Mouse (Mus musculus) retina, postnatal 1 day (tissue): Measurements from ENCODE around the gene Foxf2.

Source experiments
- DNase-seq: peaks from one replicate; pipeline ENCODE4 v3.0.0-alpha.2; 2012

Foxf2 gene

DNA sequence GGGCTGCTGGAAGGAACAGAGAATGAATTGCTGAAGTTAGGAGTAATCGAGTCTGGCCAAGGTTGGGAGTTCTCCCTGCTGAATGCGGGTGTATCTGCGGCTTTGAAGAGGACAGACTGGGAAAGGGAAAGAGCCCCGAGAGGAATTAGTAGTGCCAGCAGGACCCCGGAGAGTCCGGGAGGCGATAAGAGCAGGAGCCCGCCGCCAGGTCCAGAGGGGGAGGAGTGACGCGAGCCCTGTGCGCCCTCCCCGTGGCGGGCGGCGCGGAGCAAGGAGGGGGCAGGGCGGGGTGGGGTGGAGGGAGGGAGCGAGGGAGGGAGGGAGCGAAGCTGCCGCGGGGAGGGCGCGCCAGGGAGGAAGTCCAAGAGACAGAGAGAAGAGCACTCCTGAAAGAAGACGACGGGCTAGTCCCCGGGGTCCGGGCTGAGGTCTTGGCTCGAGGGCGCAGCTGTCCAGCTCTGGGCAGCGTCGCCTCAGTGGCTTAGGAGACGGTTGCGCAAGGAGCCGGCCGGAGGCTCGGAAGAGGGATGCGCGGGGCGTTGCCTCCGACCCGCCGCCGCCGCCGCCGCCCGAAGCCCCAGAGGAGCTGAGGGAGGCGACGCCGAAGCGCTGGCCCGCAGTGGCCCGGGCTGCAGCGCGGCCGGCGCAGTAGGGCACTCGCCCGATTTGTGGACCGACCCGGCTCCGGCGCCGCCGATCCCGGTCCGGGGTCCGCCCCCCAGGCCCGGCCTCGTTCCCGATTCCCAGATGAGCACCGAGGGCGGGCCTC lies at the start of gene Foxf2:
Gene Foxf2 (plus strand): TSS at position 484 of the 769 bp plus-strand sequence.
- peak; percentile 44 for DNase-seq

DNA sequence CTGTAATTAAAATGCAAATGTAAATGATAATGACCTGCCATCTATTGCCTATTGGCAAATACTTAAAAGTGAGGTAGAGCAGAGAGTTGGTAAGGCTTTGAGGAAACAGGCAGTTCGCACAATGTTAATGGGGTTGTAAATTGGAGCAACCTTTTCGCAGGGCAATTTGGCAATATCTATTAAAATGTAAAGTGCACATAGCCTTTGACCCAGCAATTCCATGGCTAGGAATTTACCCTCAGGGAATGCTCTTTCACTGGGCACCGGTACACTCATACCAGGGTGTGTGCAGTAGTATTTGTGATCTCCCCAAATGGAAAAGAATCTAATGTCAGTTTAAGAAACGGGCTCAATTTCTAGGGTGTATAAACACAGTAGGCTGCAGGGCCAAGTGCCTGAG lies 48.9 kb upstream of the Foxf2 start:
- DNase-seq, result no peak

DNA sequence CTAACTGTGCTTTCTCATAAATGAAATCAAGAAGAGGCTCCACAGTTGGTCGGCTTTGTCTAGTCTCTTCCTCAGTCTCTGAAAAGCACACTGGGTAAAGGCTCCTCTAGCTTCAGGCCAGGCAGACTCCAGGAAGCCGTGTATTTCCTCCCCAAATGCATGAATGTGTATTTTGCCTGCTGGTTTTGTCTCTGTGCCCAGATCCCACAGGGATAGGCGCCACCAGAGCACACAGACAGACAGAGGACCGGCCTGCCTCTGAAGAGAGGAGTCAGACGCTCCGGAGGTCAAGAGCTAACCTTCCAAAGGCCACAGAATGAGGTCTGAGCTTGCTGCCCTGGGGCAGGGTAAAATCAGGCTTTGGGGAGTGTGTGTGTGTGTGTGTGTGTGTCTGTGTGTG lies 48.0 kb upstream of the Foxf2 start:
- DNase-seq, result no peak

DNA sequence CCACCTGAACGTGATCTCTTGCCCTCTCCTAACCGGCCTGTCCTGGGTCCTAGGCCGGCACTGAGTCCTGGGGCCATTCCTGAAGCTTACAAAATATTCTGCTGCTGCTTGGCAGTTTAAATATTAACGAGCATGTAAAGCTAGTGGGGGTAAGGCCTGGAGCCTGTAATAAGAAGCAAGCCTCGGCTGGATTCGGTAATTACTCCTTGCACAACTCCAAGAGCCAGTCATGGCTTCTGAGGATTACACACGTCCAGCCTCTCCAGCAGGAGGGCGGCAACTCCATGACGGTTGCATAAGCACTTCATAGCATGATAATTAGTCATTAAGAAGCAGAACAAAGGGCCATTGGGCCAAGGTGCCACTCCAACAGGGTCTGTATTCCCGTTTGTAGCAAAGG lies 47.2 kb upstream of the Foxf2 start:
- DNase-seq, result no peak

DNA sequence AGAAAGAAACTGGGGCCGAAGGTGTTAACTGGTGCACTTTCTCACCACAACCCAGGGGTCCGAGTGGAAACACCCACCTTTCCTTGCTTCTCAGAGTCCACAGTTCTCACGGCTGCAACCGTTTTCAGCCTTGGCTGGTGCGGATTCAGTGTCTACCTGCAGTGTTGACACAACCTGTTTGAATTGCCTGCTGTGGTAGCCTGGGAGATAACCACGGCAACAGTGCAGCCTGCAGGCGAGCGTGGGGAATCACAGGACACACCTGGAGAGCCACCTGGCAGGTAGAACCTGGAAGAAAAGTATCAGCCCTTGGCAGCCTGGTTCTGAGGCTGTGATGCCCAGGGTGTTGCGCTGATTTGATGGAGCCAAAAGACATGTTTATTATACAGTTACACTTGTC lies 45.8 kb upstream of the Foxf2 start:
- DNase-seq, result no peak

DNA sequence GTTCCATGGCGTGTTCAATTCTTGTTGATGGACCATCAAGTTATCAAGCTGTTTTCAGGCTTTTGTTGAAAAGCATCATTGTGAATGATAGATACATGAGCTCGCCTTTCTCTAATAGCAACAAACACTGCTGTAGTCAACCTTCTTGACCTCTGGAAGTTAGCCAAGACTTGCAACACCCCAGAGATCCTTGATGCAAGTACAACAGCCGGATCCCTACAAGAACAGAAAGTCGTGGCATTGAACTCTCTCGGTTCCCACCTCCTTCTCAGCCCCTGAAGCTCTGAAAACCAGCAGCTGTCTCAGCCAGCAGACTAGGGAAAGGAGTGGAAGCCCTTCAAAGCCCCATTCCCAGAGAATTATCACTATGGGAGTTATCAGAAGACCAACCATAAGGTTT lies 38.3 kb upstream of the Foxf2 start:
- no peak for DNase-seq

DNA sequence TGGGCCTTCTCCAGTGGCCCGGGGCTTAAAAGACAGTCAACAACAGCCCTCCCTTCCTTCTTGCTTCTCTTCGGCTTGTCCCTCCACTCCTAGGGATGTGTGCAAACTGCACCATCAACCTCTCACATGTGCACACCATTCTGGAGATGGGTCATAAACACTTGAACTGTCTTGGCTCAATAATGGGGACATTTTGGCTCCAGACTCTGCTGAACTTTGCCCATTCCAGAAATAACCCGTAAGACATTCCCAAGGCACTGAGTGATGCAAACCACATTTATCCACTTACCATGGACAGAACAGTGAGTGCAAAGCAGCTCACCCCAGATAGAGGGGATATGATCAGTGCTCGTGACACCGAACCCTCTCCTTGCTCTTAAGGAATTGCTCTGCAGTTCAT lies 26.0 kb upstream of the Foxf2 start:
- no peak for DNase-seq

DNA sequence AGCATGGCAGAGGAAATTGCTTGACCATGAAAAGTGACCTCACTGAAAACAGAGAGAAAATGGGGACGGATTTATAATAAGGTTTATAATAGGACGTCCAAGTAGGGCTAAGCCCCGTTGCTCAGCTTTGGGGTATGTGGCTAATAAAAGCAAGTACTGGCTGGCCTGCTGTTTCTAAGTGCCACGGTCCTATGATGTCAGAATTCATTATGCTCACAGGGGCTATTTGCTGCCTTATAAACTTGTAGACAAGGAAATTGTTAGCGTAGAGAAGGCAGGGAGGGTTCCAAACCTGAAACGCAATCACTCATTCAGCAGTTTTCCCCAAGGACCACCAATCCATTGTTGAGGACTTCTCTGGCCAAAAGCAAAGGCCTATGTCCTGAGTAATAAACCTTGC lies 21.7 kb upstream of the Foxf2 start:
- no peak for DNase-seq

DNA sequence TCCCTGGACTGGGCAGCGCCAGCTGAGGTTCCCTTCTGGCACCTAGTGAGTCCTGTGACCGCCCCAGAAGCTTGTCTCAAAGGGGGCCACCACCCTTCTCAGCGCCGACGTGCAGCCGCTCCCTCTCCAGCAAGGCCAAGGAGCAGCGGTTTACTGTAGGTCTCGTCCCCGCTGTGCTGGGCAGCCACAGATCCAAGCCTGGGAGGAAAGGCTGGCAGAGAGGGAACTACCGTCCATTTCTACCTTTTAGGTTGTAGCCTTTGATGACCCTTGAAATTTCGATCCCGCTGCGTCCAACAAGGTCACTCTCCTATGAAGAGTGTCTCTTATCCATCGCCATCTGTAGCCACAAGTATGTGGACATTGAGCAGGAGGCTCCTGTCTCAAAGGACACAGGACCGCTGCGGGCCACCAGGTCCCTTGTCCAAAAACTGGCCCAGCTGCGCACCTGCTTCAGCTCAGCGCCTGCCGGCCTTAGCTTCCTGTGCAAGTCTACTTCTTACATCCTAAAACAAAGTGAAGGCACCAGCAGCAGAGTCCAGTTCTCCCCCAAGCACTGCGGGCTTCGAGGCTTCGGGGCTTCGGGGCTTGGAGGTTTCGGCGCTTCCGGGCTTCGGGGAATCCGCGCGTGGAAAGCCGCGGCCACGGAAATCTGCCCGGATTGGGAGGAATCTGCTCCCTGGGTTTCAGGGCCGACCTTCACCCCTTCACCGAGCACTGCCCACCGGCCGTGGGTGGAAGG lies 10.7 kb upstream of the Foxf2 start:
- no peak for DNase-seq

DNA sequence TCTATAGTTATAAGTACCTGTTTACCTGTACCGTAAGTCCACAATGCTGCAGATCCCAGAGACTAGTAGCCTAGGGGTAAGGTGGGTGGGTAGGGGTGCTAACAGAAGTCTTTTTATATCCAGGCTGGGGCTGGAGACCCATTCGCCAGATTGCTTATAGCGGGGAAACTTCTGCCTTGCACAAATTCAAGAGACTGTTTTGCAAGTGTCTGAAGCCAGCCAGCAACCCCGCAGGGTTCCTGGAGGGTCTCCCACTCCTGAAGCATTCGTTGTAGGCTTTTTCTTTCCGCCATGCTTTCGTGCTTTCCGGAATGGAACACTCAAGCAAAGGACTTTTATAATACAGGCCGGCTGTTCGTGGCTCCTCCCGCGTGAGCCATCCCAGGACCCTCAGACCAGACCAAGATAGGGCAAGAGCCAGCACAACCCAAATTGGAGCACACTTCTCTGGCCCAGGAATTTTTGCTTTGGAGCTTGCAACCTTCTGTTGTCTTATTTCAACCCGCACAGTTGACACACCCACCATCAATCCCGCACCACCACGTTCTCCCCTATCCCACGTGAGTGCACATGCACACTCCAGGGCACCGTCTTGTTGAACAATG lies 10.0 kb upstream of the Foxf2 start:
- no peak for DNase-seq

DNA sequence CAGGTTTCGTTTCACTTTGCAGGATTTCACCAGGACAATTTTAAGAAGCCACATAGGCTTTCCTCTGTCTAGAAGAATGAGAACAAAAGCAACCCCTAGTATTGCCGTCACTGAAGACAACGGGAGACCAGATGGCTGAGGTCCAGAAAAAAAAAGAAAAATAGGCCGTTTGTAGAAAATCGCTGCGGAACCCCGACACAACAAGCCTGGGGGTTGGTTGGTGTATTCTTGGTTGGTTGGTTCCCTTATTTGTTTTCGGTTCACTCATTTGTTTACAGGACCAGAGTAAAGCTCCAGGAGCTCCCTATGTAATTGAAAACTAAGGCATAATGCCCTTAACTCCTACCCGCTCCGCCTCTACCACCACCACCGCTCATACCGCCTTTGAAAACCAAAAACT lies 7.6 kb upstream of the Foxf2 start:
- no peak for DNase-seq

DNA sequence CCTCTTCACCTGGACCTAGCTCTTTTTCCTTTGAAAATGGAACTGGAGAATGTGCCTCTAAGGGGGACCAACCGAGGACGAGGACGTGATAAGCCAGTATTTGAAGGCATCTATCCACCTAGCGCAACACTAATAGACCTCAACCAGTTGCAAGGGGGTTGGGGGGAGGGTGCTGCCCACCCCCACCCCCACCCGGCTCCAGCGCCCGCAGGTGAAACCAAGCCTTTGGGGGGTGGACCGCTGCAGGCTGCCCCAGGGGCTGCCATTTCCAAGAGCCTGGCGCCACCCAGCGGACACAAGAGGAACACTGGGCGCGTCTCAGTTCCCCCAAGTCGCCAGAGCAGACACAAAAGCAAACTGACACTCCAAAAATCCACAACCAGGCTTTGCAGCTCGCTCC lies 7.2 kb upstream of the Foxf2 start:
- DNase-seq, result peak; percentile 76

DNA sequence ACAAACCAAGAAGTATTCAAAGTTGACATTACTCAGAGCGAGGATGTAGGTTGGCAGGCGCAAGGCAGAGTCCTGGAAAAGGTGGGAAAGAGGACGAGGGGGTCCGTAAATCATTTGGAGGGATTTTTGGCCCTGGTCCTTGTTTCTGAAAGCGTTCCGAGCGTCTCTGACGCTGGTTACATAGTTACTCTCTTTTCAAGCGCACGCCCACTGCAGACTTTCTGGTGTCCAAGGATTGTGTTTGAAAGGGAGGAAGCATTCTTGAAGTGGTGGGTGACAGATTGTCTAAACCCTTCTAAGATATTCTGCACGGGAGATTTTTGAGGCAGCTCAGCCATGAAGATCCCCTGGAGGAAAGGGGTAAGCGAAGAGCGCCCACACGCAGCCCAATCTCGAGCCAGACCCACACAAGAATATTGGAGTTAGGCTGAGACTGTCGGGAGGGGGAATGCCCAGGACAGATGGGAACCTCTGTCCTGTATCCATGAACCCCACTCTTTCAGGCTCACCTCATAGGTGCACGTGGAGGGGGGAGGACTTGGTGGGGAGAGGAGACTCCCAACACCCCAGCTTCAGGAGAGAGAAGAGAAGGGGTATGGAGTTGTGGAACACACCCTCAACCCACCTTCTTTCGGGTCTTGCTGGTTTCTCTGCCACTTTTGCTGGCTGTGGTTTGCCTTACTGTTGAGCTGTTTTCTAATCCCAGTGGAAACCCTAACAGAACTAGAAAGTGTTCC lies 6.5 kb upstream of the Foxf2 start:
- no peak for DNase-seq

DNA sequence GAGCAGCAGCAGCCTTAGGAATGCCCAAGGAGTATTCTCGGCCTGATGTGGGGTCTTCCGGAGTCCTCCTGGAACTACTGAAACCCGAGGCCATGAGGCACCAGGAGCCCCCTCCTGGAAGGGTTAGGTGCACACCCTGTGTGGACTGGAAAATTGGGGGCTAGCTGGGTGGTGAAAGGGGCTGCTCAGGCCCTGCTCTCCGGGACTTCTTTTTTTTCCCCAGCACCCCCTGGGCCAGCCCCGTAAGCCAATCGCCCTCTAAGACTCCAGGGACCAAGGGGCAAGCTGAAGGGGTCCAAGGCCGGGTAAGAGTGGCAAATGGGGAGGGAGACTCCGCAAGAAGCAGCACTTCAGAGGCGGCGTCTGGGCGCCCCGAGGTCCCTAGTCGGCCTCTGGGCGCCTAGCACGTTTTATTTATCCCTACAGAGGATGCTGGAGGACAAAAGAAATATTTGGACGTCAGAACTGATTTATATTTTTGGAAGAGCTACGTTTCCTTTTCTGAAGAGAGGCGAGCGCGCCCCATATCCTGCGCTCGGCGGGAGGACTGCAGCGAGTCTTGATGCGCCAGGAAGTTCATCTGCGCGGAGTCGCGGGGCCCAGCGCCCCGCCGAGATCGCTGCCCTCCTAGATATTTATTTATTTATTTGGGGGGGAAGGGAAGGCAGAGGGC lies 5.7 kb upstream of the Foxf2 start:
- no peak for DNase-seq

DNA sequence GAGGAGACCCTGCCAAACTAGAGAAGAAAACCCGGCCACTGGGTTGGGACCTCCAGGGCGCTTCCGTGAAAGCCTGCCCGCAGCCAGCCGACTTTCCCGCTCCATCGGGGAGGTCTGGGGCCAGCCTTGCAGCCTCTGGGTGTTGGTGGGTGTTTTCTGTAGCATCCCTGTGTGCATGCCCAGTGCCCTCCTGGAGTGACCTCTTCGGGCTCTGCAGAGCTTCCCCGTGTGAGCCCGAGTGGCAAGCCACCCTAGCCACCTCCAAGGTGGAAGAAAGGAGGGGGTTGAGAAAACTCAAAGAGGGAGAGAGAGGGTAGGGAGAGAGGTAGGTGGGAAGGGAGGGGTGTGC lies 5.1 kb upstream of the Foxf2 start:
- no peak for DNase-seq

DNA sequence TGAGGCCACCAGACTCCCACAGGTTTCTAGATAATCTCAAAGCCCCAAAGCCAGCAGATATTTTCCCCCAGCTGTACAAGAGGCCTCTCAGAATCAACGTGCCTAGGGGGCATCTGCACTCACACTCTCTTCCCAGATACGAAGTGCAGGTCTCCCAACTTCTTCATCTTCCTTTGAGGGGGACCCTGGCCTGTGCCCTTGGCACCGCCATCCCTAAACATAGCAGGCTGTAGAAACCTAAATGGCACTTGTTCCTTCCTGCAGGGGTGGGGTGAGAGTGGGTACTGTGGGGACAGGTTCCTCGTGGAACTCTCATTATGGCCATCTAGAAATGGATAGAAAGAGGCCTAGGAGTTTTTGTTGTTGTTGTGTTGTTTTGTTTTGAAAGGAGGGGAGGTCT lies 4.7 kb upstream of the Foxf2 start:
- DNase-seq, result no peak

DNA sequence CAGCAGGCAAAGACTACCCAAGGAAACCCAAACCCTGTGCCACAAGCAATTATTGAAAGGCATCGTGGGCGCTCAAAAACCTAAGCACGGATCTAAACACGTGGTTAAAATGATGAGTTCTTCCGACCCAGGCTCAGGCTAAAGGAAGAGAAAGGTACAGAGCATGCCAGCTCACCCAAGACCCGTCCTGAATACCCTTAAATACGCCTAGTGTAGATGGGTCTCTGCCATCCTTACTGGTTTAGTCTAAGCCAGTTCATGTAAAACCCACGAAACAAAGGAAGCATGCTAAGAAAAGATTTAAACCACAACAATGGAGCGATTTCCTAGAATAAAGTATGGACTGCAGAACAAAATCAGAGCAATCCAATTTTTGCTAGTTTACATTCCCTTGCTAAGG lies 3.9 kb upstream of the Foxf2 start:
- no peak for DNase-seq

DNA sequence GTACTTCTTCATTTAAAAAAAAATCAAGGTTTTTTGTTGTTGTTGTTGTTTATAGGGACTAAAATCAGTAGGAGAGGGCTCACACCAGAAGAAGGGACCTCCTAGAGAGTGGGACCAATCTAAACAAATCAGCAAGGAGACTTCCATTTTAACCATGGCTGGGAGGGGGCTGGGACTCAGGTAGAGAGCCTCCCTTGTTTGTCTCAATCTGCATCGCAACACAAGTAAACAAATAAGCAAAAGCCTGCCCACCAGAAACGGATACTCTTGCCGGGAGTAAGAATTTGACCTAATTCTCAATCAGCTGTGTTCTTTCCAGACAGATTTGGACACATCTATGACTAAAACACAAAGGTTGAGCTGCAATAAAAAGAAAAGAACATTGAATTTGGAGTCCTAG lies 3.2 kb upstream of the Foxf2 start:
- no peak for DNase-seq

DNA sequence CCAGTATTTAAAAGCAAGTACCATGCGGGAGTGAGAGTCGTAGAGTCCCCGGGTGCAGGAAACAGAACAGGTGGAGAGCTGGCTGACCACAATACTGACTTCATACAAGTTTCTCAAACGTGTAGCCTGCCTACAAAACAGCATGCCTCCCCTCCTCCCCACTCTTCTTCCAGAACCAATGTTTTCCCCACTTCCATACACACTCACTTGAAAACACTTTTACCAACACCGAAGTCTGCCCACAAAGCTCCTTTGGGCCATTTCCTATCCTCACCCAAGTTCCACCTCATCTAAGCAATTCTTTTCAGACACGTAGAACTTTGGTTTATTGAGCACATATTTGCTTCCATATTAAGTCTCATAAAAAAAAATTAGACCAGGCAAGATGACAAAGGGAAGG lies 2.3 kb upstream of the Foxf2 start:
- DNase-seq, result no peak

DNA sequence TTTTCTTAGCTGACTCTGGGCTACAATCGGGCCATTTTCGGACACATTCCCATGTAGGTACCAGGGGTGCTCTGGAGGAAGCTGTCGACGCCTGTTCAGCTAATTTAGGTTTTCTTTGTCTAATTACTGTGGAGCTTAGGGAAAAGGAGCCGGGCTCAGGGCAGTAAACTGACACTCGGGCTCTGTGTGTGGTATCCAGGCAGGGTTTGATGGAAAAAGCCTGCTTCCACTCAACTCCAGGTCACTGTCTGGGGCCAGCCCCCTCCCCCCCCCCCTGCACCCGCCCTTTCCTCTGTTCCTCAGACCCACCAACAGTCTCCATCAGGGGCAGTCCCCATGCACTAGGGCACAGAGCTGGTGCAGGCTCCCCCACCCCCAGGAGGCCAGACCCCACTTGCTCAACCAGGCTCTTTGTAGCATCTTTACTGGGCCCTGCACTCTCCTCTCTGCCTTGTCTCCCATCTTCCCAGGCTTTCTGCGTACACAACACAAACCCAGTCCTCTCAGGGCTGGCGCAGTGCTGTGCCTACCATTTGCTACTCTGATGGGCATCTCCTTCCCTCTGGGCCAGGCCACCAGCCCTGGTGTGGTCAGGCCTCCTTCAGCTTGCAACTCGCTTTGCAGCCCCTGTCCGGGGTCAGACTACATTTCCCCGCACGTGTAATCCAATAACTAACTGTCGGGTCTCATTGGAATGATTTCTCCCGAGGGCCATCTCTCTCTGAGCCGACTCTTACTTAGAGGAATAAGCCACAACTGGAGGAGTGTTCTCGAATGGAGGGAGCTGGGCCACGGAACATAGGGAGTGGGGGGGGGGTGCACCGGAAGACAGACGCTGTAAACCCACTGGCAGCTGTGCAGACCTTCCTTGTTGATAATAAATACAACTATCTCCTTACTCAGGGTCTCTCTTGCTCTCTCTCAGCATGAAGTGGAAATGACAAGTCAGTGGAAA lies 1.4 kb upstream of the Foxf2 start:
- peak; percentile 56 for DNase-seq

DNA sequence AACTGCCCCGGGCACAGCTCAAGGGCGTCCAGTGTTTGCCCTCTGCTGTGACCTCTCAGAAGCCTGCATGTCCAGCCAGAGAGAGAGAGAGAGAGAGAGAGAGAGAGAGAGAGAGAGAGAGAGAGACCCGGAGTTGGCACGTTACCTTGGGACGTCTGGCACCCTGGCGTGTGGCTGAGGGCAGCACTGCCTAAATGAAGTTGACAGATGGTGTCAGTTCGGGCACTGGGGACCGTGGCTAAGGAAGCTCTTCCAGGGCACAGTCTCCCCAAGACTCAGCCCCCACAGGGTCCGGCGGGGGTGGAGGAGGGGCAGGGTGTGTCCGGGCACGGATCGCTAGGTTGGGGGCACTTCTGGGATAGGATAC lies 667 bp upstream of the Foxf2 start:
- DNase-seq, result peak; percentile 57
